Mouse (Mus musculus): ENCODE data around the gene Ppp1r13b. TPM values are rescaled to one million over a fixed set of nuclear protein-coding genes. Genes with fewer than 3 reads are reported as not detected.
A peak's percentile ranks its signal among the peaks of the same experiment; 100 is the strongest.

Gene Ppp1r13b
- polyA plus RNA-seq, 1 experiment from 2014 or later, result 17.9 TPM

DNA sequence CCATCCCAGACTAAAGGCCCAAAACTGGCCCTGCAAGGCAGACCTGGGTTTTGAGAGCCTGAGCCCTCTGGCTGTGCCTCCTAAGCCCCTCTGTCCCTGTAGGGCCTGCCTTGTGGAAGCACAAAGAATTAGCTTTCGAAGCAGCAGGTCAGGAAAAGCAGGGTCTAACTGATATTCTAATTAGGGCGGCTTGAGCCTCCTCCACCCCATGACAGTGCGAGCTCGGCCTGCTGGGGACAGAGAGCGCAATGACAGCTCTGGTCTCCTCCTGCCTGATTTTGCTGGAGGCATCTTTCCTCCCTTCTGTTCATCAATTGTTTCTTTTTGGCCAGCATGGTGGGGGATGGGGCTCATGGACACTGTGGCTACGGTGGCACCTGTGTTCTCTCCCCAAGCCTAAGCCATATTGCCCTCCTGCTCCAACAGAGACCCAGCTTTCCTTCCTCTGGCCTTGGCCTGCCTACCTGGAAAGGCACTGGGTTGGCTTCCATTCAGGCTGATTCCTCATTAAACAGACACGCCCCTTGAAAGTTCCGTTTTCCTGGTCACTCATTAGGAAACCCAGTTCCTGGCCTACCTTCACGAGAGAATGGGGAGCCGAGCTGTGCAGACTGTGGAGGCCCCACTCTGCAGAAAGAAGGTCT is 35.6 kb upstream of the Ppp1r13b start:
- H3K27ac ChIP-seq (ENCODE audit: low read depth, low read length), result no peak overlapping the region
- no peaks in the 10 kb centered on the region for H3K36me3 ChIP-seq (ENCODE audit: control insufficient read depth, insufficient read depth, low read length)
- no peak overlapping the region for H3K4me2 ChIP-seq (ENCODE audit: low read length)
- no peak overlapping the region for H3K4me3 ChIP-seq (ENCODE audit: low read length)
- H3K9ac ChIP-seq (ENCODE audit: low read depth, low read length), result no peak overlapping the region
- WGBS, result 68% methylated on average over 10 of the region's 10 CpGs
- H3K4me1 ChIP-seq (ENCODE audit: control insufficient read depth, insufficient read depth, low read depth, low read length), result no peaks in the 10 kb centered on the region
- no peaks in the 10 kb centered on the region for H3K9me3 ChIP-seq (ENCODE audit: control insufficient read depth, low read length)
- ATAC-seq, result no peak
- H3K27me3 ChIP-seq (replicated peaks; ENCODE audit: control insufficient read depth, insufficient read depth, low read length), result no peaks in the 10 kb centered on the region

DNA sequence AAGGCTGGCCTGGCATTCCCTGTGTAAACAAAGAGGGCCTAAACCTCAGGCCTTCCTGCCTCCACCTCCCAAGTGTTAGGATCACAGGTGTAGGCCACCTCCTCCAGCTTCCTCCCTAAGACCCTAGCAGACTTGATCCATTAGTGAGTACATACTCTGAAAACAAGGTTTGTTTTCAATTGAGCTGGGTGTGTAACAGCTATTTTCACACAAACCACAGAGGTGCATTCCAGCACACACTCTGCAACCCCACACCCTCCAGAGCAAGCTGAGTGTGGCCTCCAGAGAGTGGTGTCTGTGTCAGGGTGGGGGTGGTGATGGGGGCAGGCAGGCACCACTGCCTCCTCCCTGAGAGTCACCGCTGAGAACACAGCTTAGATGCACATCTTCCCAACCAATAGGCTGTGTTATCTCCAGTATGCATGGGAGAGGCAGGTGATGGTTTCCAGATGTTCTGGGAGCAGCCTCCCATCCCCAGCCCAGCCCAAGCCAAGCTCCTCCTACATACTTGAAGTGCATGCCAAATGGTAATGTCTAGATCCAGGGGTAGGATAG is 30.8 kb upstream of the Ppp1r13b start:
- 81% methylated on average over 1 of the region's 1 CpGs for WGBS
- H3K4me1 ChIP-seq (ENCODE audit: control insufficient read depth, insufficient read depth, low read depth, low read length), result peaks cover 8% of the 10 kb centered on the region
- H3K27ac ChIP-seq (ENCODE audit: low read depth, low read length), result no peak overlapping the region
- H3K9ac ChIP-seq (ENCODE audit: low read depth, low read length), result no peak overlapping the region
- no peaks in the 10 kb centered on the region for H3K36me3 ChIP-seq (ENCODE audit: control insufficient read depth, insufficient read depth, low read length)
- ATAC-seq, result no peak
- H3K9me3 ChIP-seq (ENCODE audit: control insufficient read depth, low read length), result no peaks in the 10 kb centered on the region
- H3K4me3 ChIP-seq (ENCODE audit: low read length), result no peak overlapping the region
- no peak overlapping the region for H3K4me2 ChIP-seq (ENCODE audit: low read length)
- no peaks in the 10 kb centered on the region for H3K27me3 ChIP-seq (replicated peaks; ENCODE audit: control insufficient read depth, insufficient read depth, low read length)

DNA sequence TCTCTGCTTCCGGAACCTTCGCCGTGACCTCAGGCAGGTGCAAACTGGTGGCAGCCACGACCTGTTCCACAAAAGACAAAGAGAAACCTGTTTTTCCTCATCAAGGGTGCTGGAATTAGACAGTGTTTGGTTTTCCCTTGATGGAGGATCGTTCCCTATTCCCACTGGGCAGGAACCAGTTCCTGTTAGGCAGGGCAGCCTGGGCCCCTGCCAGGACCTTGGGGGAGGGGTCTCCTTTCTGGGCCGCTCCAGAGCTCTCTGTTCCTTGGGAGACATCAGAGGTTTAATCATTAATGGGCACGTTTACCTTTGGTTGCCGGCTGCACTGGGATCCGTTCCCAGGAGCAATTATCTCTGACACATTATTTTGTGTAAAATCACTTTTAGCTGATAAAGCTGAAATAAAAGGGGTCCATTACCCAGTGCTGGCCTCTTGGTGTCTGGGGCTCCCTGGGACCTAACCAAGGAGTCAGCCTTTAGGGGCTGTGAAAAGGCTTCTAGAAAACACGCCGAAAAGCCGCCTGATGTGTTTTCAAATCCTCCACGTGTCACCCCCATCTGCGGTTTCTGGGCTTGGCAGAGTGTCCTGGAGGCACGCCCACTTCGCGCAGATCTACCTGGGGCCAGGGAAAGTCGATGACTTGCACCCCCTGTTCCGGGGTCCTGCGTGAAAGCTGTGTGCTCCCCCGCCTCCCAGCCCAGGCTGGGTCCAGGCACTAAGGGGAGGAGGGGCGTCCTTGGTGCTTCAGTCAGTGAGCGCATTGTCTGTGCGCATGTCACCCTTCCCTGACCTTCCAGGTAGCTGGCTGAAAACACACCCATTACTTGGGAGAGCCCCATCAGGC is 29.0 kb upstream of the Ppp1r13b start:
- Histone ChIP-seq H3K27ac (ENCODE audit: low read depth, low read length) (no peak overlapping the region), H3K9ac (ENCODE audit: low read depth, low read length) (no peak overlapping the region), H3K9me3 (ENCODE audit: control insufficient read depth, low read length) (no peaks in the 10 kb centered on the region), H3K36me3 (ENCODE audit: control insufficient read depth, insufficient read depth, low read length) (no peaks in the 10 kb centered on the region), H3K4me3 (ENCODE audit: low read length) (no peak overlapping the region), H3K27me3 (replicated peaks; ENCODE audit: control insufficient read depth, insufficient read depth, low read length) (no peaks in the 10 kb centered on the region), H3K4me2 (ENCODE audit: low read length) (no peak overlapping the region), H3K4me1 (ENCODE audit: control insufficient read depth, insufficient read depth, low read depth, low read length) (peaks cover 8% of the 10 kb centered on the region)
- WGBS, result 34% methylated on average over 24 of the region's 24 CpGs
- ATAC-seq, result no peak

DNA sequence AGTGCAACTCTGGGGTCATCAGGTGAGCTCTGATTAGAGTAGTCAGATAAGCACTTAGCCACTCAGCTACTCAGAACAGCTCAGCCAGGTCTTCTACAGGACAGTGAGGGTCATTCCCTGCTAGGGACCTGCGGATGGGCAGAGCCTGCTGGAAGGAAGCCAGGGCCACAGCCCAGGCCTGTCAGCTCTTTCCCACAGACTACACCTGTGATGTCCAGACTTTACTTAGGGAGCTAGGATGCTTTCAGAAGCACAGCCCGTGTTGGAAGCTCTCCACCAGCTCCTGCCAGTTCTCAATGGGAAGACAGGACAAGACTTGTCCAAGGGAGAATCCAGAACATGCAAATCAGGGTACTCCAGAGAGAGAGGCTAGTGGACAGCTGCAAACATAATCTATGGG is 26.1 kb upstream of the Ppp1r13b start:
- no peak for ATAC-seq
- Histone ChIP-seq H3K4me2 (ENCODE audit: low read length) (no peak overlapping the region), H3K27me3 (replicated peaks; ENCODE audit: control insufficient read depth, insufficient read depth, low read length) (no peaks in the 10 kb centered on the region), H3K9me3 (ENCODE audit: control insufficient read depth, low read length) (no peaks in the 10 kb centered on the region), H3K4me3 (ENCODE audit: low read length) (no peak overlapping the region), H3K27ac (ENCODE audit: low read depth, low read length) (no peak overlapping the region), H3K9ac (ENCODE audit: low read depth, low read length) (no peak overlapping the region), H3K4me1 (ENCODE audit: control insufficient read depth, insufficient read depth, low read depth, low read length) (peaks cover 8% of the 10 kb centered on the region), H3K36me3 (ENCODE audit: control insufficient read depth, insufficient read depth, low read length) (no peaks in the 10 kb centered on the region)
- WGBS, result 78% methylated on average over 2 of the region's 2 CpGs

DNA sequence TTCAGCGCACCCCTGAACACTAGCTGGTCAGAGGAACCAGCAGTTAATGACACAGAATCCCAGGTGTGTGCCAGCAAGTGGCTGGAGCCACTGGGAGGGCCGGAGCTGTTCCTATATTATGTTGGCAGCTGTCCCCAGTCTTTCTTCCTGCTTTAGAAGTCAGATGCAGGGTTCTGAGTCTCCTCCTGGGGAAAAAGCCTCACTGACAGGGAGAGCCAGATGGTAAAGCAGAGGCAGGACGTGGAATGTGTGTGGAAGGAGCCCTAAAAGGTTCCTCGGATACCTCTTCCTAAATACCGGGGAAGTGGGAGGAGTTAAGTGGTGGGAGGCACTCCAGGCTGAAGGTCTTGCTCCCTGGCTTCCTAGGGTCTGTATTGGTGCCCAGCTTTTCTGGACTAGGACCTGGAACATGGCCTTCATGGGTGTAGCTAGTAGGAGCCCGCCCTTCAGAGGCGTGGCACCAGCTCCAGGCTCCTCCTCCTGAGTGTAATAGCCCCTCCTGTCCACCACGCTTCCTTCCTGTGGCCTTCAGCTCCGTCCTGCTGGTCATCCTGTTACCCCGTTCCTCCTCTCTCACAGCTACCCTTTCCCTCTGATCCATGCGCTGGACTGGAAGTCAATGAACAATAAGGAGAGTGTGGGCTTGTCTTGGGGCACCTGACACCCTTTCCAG is 25.3 kb upstream of the Ppp1r13b start:
- ATAC-seq, result peak; percentile 9; the same call in 1 of the 2 replicates
- 63% methylated on average over 11 of the region's 11 CpGs for WGBS

DNA sequence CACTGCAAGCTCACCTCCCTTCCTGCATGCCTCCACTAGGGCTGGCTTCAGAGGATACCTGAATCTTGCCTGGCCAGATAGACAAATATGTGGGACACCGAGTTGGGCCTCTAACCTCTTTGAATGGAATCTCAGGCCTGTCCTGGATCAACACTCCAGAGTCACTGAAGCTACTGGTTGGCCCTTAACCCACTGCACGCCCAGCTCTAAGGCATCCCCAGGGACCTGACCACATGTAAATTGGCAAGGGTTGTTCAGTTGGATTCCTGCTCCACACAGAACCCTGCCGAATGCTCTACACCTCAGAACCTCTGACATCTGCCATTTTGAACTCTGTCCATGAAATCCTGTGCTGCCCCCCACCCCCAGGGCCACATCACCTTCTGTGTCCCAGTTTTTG is 24.6 kb upstream of the Ppp1r13b start:
- Histone ChIP-seq H3K4me1 (ENCODE audit: control insufficient read depth, insufficient read depth, low read depth, low read length) (peaks cover 8% of the 10 kb centered on the region), H3K27ac (ENCODE audit: low read depth, low read length) (no peak overlapping the region), H3K4me3 (ENCODE audit: low read length) (no peak overlapping the region), H3K9ac (ENCODE audit: low read depth, low read length) (no peak overlapping the region), H3K4me2 (ENCODE audit: low read length) (no peak overlapping the region), H3K9me3 (ENCODE audit: control insufficient read depth, low read length) (no peaks in the 10 kb centered on the region), H3K27me3 (replicated peaks; ENCODE audit: control insufficient read depth, insufficient read depth, low read length) (no peaks in the 10 kb centered on the region), H3K36me3 (ENCODE audit: control insufficient read depth, insufficient read depth, low read length) (no peaks in the 10 kb centered on the region)
- ATAC-seq, result no peak
- WGBS, result 66% methylated on average over 3 of the region's 3 CpGs

More for the DNA sequence above, 25.3 kb upstream of the Ppp1r13b start:
- no peaks in the 10 kb centered on the region for H3K27me3 ChIP-seq (replicated peaks; ENCODE audit: control insufficient read depth, insufficient read depth, low read length)
- peaks cover 8% of the 10 kb centered on the region for H3K4me1 ChIP-seq (ENCODE audit: control insufficient read depth, insufficient read depth, low read depth, low read length)
- no peaks in the 10 kb centered on the region for H3K9me3 ChIP-seq (ENCODE audit: control insufficient read depth, low read length)
- H3K4me3 ChIP-seq (ENCODE audit: low read length), result no peak overlapping the region
- no peak overlapping the region for H3K27ac ChIP-seq (ENCODE audit: low read depth, low read length)
- H3K9ac ChIP-seq (ENCODE audit: low read depth, low read length), result no peak overlapping the region
- H3K4me2 ChIP-seq (ENCODE audit: low read length), result no peak overlapping the region
- H3K36me3 ChIP-seq (ENCODE audit: control insufficient read depth, insufficient read depth, low read length), result no peaks in the 10 kb centered on the region

DNA sequence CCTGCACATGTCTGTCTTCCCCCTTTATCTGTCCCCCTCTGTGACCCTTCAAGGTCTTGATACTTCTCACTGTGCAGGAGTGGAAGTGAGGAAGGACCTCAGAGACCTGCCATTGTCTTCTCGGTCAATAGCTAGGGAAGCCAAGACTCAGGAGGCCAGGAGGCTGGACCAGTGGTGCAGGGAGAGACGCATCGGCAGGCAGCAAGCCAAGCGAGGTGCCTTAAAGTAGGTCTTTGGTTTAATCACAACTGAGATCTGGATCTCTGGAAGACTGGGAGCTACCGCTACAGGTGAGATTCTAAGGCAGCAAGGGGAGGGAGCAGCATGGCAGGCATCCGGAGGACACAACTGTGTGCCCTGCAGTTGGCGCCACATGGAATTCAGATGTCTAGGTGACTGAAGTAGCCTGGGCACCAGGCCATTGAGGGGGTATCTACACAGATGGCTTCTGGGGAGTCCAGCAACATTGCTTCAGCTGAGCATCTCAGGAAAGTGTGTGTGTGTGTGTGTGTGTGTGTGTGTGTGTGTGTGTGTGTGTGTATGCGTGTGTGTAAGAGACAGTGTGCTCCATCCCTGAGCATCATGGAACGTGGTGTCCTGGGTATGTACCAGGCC is 23.6 kb upstream of the Ppp1r13b start:
- WGBS, result 89% methylated on average over 9 of the region's 9 CpGs

DNA sequence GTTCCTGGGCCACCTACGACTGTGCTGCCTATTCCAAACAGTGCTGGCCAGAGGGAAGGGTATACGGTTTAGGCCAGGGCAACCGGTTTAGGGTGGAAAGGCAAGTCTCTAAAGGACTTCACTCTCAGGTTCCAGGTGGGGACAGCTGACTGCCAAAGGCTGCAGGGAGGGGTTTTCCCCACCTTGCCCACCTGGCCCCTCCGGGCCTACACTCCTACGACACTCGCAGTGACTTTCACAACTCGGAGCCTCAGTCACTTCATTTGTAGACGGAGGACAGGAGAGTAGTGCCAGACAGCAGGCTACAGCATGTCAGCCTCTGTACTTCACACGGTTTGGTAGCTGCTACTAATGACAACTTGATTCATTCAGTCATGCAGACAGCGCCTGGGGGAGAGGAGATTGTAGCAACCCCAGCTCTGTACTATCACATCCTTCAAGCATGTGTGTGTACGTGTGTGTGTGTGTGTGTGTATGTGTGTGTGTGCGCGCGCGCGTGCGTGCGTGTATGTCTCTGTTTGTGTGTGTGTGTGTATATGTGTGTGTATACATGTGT is 20.6 kb upstream of the Ppp1r13b start:
- H3K9ac ChIP-seq (ENCODE audit: low read depth, low read length), result no peak overlapping the region
- H3K4me1 ChIP-seq (ENCODE audit: control insufficient read depth, insufficient read depth, low read depth, low read length), result no peaks in the 10 kb centered on the region; the same call in none of the 2 replicates
- H3K4me2 ChIP-seq (ENCODE audit: low read length), result no peak overlapping the region
- no peaks in the 10 kb centered on the region for H3K27me3 ChIP-seq (replicated peaks; ENCODE audit: control insufficient read depth, insufficient read depth, low read length)
- ATAC-seq, result no peak
- H3K4me3 ChIP-seq (ENCODE audit: low read length), result no peak overlapping the region
- no peaks in the 10 kb centered on the region for H3K9me3 ChIP-seq (ENCODE audit: control insufficient read depth, low read length)
- H3K27ac ChIP-seq (ENCODE audit: low read depth, low read length), result no peak overlapping the region
- 82% methylated on average over 18 of the region's 18 CpGs for WGBS
- no peaks in the 10 kb centered on the region for H3K36me3 ChIP-seq (ENCODE audit: control insufficient read depth, insufficient read depth, low read length)

More for the DNA sequence above, 23.6 kb upstream of the Ppp1r13b start:
- Histone ChIP-seq H3K4me1 (ENCODE audit: control insufficient read depth, insufficient read depth, low read depth, low read length) (no peaks in the 10 kb centered on the region; the same call in none of the 2 replicates), H3K36me3 (ENCODE audit: control insufficient read depth, insufficient read depth, low read length) (no peaks in the 10 kb centered on the region), H3K4me2 (ENCODE audit: low read length) (no peak overlapping the region), H3K9ac (ENCODE audit: low read depth, low read length) (no peak overlapping the region), H3K9me3 (ENCODE audit: control insufficient read depth, low read length) (no peaks in the 10 kb centered on the region), H3K27ac (ENCODE audit: low read depth, low read length) (no peak overlapping the region), H3K4me3 (ENCODE audit: low read length) (no peak overlapping the region), H3K27me3 (replicated peaks; ENCODE audit: control insufficient read depth, insufficient read depth, low read length) (no peaks in the 10 kb centered on the region)
- no peak for ATAC-seq

Measured in hindbrain, embryonic 16.5 days (tissue).